Mouse (Mus musculus): ENCODE measurements around the gene Wdr4. TPM values are rescaled to one million over a fixed set of nuclear protein-coding genes. Genes with fewer than 3 reads are reported as not detected.

Wdr4 gene
- polyA plus RNA-seq, 1 experiment: 26.1 TPM

GRCm38 (mm10) chr17:31460416-31460815, 59.4 kb downstream of the Wdr4 start:
- no peaks in the 10 kb centered on the region for H3K36me3 ChIP-seq (ENCODE audit: control insufficient read depth, insufficient read depth)
- peaks cover 20% of the 10 kb centered on the region for H3K27me3 ChIP-seq (ENCODE audit: control insufficient read depth, insufficient read depth, insufficient read length)
- H3K79me2 ChIP-seq (ENCODE audit: control insufficient read depth, insufficient read depth): no peaks in the 10 kb centered on the region
- H3K4me2 ChIP-seq (ENCODE audit: low read depth): no peak overlapping the region
- no peak overlapping the region for H3ac ChIP-seq (ENCODE audit: control insufficient read depth, insufficient read length)
- H3K4me3 ChIP-seq: no peak overlapping the region
- TF ChIP-seq TCF3 (IDR thresholded peaks at IDR 0.05; ENCODE audit: insufficient read length, low read depth) (no peak), CEBPB (IDR thresholded peaks at IDR 0.05; ENCODE audit: insufficient read depth, poor library complexity, severe bottlenecking) (no peak), REST (IDR thresholded peaks at IDR 0.05; ENCODE audit: insufficient read depth, insufficient read length) (no peak), SRF (IDR thresholded peaks at IDR 0.05; ENCODE audit: control insufficient read depth, insufficient read length, low read depth) (no peak), E2F4 (IDR thresholded peaks at IDR 0.05; ENCODE audit: insufficient read depth) (no peak), MAX (IDR thresholded peaks at IDR 0.05; ENCODE audit: low read depth) (no peak), USF1 (IDR thresholded peaks at IDR 0.05; ENCODE audit: low read depth) (no peak), MYOG (IDR thresholded peaks at IDR 0.05; ENCODE audit: control insufficient read depth in 1 of 3, insufficient read depth in 1 of 3, insufficient read length in 2 of 3, low read depth in 2 of 3) (no peak), POLR2AphosphoS2 (IDR thresholded peaks at IDR 0.05; ENCODE audit: insufficient read length, low read depth) (no peak), POLR2A (IDR thresholded peaks at IDR 0.05; ENCODE audit: insufficient read length, low read depth) (no peak)

DNA sequence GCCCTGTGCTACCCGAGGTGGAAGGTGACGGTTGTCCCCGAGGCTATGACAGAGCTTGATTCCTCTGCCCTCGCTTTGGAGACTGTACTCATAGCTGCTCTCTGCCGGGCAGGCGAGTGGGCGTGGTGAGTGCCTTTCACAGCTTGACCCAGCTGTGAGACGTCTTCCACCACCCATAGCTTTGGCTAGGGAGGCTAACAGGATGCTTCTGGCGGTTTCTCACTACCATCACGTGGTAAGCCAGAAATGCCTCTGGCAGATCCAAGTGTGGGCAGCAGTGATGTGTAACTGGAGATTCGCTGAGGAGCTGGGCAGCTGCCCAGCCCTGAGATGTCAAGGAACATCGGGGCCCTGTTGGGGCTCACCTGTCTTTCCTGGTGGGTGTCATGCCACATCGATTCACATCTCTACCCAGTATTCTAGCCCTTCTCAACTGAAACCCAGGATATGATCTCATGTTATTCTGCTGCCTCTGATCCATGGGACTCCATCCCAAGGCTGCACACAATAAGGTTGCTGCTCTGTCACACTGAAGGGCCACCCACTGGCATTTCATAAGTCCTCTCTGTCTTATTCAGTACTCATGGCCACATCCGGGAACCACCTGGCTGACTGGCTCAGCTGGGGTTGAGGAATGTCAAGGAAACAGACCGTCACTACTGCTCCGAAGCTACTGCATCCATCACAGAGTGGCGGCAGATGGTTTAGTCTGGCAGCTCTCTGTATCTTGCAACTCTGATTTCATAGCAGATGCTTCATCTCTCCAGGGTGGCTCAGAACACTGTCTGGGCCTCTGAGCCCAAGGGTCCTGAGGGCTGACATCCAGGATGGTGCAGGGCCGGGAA, 62.8 kb downstream of the Wdr4 start:
- no peak for TF ChIP-seq REST (IDR thresholded peaks at IDR 0.05; ENCODE audit: insufficient read depth, insufficient read length)
- TF ChIP-seq MYOD1 (IDR thresholded peaks at IDR 0.05; ENCODE audit: control insufficient read depth in 1 of 3, insufficient read length in 2 of 3, low read depth in 2 of 3): peak in 2 of 3 experiments; percentile 36 to 37
- TF ChIP-seq USF1 (IDR thresholded peaks at IDR 0.05; ENCODE audit: low read depth): peak; percentile 93
- no peak for TF ChIP-seq SRF (IDR thresholded peaks at IDR 0.05; ENCODE audit: control insufficient read depth, insufficient read length, low read depth)
- no peak for TF ChIP-seq POLR2AphosphoS2 (IDR thresholded peaks at IDR 0.05; ENCODE audit: insufficient read length, low read depth)
- no peak for TF ChIP-seq MAX (IDR thresholded peaks at IDR 0.05; ENCODE audit: low read depth)
- peak in 1 of 3 experiments; percentile 12 for TF ChIP-seq MYOG (IDR thresholded peaks at IDR 0.05; ENCODE audit: control insufficient read depth in 1 of 3, insufficient read depth in 1 of 3, insufficient read length in 2 of 3, low read depth in 2 of 3)
- TF ChIP-seq POLR2A (IDR thresholded peaks at IDR 0.05; ENCODE audit: insufficient read length, low read depth): no peak
- TF ChIP-seq CEBPB (IDR thresholded peaks at IDR 0.05; ENCODE audit: insufficient read depth, poor library complexity, severe bottlenecking): no peak
- no peak for TF ChIP-seq E2F4 (IDR thresholded peaks at IDR 0.05; ENCODE audit: insufficient read depth)
- no peak for TF ChIP-seq TCF12 (IDR thresholded peaks at IDR 0.05; ENCODE audit: insufficient read depth, poor library complexity, severe bottlenecking)
- H3ac ChIP-seq (ENCODE audit: control insufficient read depth, insufficient read length): no peak overlapping the region
- H3K4me3 ChIP-seq: no peak overlapping the region
- H3K27me3 ChIP-seq (ENCODE audit: control insufficient read depth, insufficient read depth, insufficient read length): peaks cover 17% of the 10 kb centered on the region
- H3K36me3 ChIP-seq (ENCODE audit: control insufficient read depth, insufficient read depth): no peaks in the 10 kb centered on the region
- H3K4me2 ChIP-seq (ENCODE audit: low read depth): peak overlapping the region; percentile 26
- H3K79me2 ChIP-seq (ENCODE audit: control insufficient read depth, insufficient read depth): no peaks in the 10 kb centered on the region

GRCm38 (mm10) chr17:31454056-31454455, 65.7 kb downstream of the Wdr4 start:
- no peaks in the 10 kb centered on the region for H3K79me2 ChIP-seq (ENCODE audit: control insufficient read depth, insufficient read depth)
- no peak for TF ChIP-seq MAX (IDR thresholded peaks at IDR 0.05; ENCODE audit: low read depth)
- no peak for TF ChIP-seq MYOD1 (IDR thresholded peaks at IDR 0.05; ENCODE audit: control insufficient read depth in 1 of 3, insufficient read length in 2 of 3, low read depth in 2 of 3)
- TF ChIP-seq POLR2AphosphoS2 (IDR thresholded peaks at IDR 0.05; ENCODE audit: insufficient read length, low read depth): no peak
- no peak for TF ChIP-seq REST (IDR thresholded peaks at IDR 0.05; ENCODE audit: insufficient read depth, insufficient read length)
- no peak for TF ChIP-seq E2F4 (IDR thresholded peaks at IDR 0.05; ENCODE audit: insufficient read depth)
- no peak for TF ChIP-seq USF1 (IDR thresholded peaks at IDR 0.05; ENCODE audit: low read depth)
- no peak for TF ChIP-seq CEBPB (IDR thresholded peaks at IDR 0.05; ENCODE audit: insufficient read depth, poor library complexity, severe bottlenecking)
- TF ChIP-seq MYOG (IDR thresholded peaks at IDR 0.05; ENCODE audit: control insufficient read depth in 1 of 3, insufficient read depth in 1 of 3, insufficient read length in 2 of 3, low read depth in 2 of 3): no peak

GRCm38 (mm10) chr17:31453476-31453875, 66.3 kb downstream of the Wdr4 start:
- Histone ChIP-seq H3ac (ENCODE audit: control insufficient read depth, insufficient read length) (no peak overlapping the region), H3K4me3 (no peak overlapping the region), H3K27me3 (ENCODE audit: control insufficient read depth, insufficient read depth, insufficient read length) (no peaks in the 10 kb centered on the region), H3K4me2 (ENCODE audit: low read depth) (no peak overlapping the region), H3K36me3 (ENCODE audit: control insufficient read depth, insufficient read depth) (no peaks in the 10 kb centered on the region), H3K79me2 (ENCODE audit: control insufficient read depth, insufficient read depth) (no peaks in the 10 kb centered on the region)
- no peak for TF ChIP-seq REST (IDR thresholded peaks at IDR 0.05; ENCODE audit: insufficient read depth, insufficient read length)
- no peak for TF ChIP-seq E2F4 (IDR thresholded peaks at IDR 0.05; ENCODE audit: insufficient read depth)
- no peak for TF ChIP-seq CEBPB (IDR thresholded peaks at IDR 0.05; ENCODE audit: insufficient read depth, poor library complexity, severe bottlenecking)
- TF ChIP-seq TCF12 (IDR thresholded peaks at IDR 0.05; ENCODE audit: insufficient read depth, poor library complexity, severe bottlenecking): no peak
- TF ChIP-seq USF1 (IDR thresholded peaks at IDR 0.05; ENCODE audit: low read depth): no peak
- TF ChIP-seq MYOG (IDR thresholded peaks at IDR 0.05; ENCODE audit: control insufficient read depth in 1 of 3, insufficient read depth in 1 of 3, insufficient read length in 2 of 3, low read depth in 2 of 3): no peak
- TF ChIP-seq SRF (IDR thresholded peaks at IDR 0.05; ENCODE audit: control insufficient read depth, insufficient read length, low read depth): no peak
- TF ChIP-seq MAX (IDR thresholded peaks at IDR 0.05; ENCODE audit: low read depth): no peak
- TF ChIP-seq MYOD1 (IDR thresholded peaks at IDR 0.05; ENCODE audit: control insufficient read depth in 1 of 3, insufficient read length in 2 of 3, low read depth in 2 of 3): no peak
- TF ChIP-seq POLR2AphosphoS2 (IDR thresholded peaks at IDR 0.05; ENCODE audit: insufficient read length, low read depth): no peak
- TF ChIP-seq POLR2A (IDR thresholded peaks at IDR 0.05; ENCODE audit: insufficient read length, low read depth): no peak
- no peak for TF ChIP-seq TCF3 (IDR thresholded peaks at IDR 0.05; ENCODE audit: insufficient read length, low read depth)

More at GRCm38 (mm10) chr17:31454056-31454455, 65.7 kb downstream of the Wdr4 start:
- no peak overlapping the region for H3ac ChIP-seq (ENCODE audit: control insufficient read depth, insufficient read length)
- no peaks in the 10 kb centered on the region for H3K36me3 ChIP-seq (ENCODE audit: control insufficient read depth, insufficient read depth)
- H3K4me3 ChIP-seq: no peak overlapping the region
- H3K4me2 ChIP-seq (ENCODE audit: low read depth): no peak overlapping the region
- H3K27me3 ChIP-seq (ENCODE audit: control insufficient read depth, insufficient read depth, insufficient read length): no peaks in the 10 kb centered on the region

All from myocyte (in vitro differentiated cells).